Mouse (Mus musculus) hindbrain, embryonic 14.5 days (tissue): ENCODE results near the gene Faf2. TPM values are rescaled to one million over a fixed set of nuclear protein-coding genes. Genes with fewer than 3 reads are reported as not detected.
A peak's percentile ranks its signal among the peaks of the same experiment; 100 is the strongest.

Experiments
- ATAC-seq: fragments of 200-750 bp; cut with Nextera tagmentation; 2 replicates; pipeline ENCODE4 v1.8.0; 2017; ENCODE audit warnings: moderate number of reproducible peaks, mild to moderate bottlenecking, moderate TSS enrichment, moderate library complexity; ENCODE audit not compliant: low FRiP score
- DNase-seq: peaks from one replicate; pipeline ENCODE4 v3.0.0-alpha.2; 2015; ENCODE audit warnings: low spot score
- H3K27ac ChIP-seq: fragments of 300-500 bp; sonication (generic); 2 replicates; pipeline ENCODE4 v1.5.1; 2014; ENCODE audit warnings: mild to moderate bottlenecking, moderate library complexity
- H3K27me3 ChIP-seq: fragments of 300-500 bp; sonication (generic); 2 replicates; pipeline ENCODE4 v1.6.1; 2014; ENCODE audit warnings: mild to moderate bottlenecking, low read length, mixed read lengths; ENCODE audit not compliant: control insufficient read depth, insufficient read depth
- H3K36me3 ChIP-seq: fragments of 300-500 bp; sonication (generic); replicated peaks from 2 replicates; pipeline ENCODE4 v1.6.1; 2014; ENCODE audit not compliant: control insufficient read depth, insufficient read depth
- H3K4me1 ChIP-seq: fragments of 300-500 bp; sonication (generic); replicated peaks from 2 replicates; pipeline ENCODE4 v1.6.1; 2014; ENCODE audit warnings: antibody characterized with exemption, low read length, mixed read lengths; ENCODE audit not compliant: control insufficient read depth, insufficient read depth
- H3K4me2 ChIP-seq: fragments of 300-500 bp; sonication (generic); replicated peaks from 2 replicates; pipeline ENCODE4 v1.6.1; 2014; ENCODE audit warnings: mild to moderate bottlenecking, moderate library complexity
- H3K4me3 ChIP-seq: fragments of 300-500 bp; sonication (generic); replicated peaks from 2 replicates; pipeline ENCODE4 v1.5.1; 2014; ENCODE audit warnings: mild to moderate bottlenecking, low read length
- H3K9ac ChIP-seq: fragments of 300-500 bp; sonication (generic); 2 replicates; pipeline ENCODE4 v1.6.1; 2014
- H3K9me3 ChIP-seq: fragments of 300-500 bp; sonication (generic); 2 replicates; pipeline ENCODE4 v1.6.1; 2016; ENCODE audit warnings: low read length; ENCODE audit not compliant: control insufficient read depth
- WGBS: fragments of 180-500 bp; shearing (Covaris S2); extraction: QIAGEN DNeasy Blood & Tissue Kit; methylation state at CpG from one replicate; pipeline ENCODE4 v1.1.7; 2014; 5-methylcytosine and 5-hydroxymethylcytosine counted together
- polyA plus RNA-seq: library from polyadenylated mRNA; unstranded; fragments of >200 nt; fragmentation: Nextera tagmentation; extraction: Ambion mirVana; gene quantifications from 2 replicates; pipeline ENCODE4 v1.2.1, GENCODE M21; 2014

Faf2 gene
- polyA plus RNA-seq, 1 experiment from 2014 or later: 81.4 TPM

DNA sequence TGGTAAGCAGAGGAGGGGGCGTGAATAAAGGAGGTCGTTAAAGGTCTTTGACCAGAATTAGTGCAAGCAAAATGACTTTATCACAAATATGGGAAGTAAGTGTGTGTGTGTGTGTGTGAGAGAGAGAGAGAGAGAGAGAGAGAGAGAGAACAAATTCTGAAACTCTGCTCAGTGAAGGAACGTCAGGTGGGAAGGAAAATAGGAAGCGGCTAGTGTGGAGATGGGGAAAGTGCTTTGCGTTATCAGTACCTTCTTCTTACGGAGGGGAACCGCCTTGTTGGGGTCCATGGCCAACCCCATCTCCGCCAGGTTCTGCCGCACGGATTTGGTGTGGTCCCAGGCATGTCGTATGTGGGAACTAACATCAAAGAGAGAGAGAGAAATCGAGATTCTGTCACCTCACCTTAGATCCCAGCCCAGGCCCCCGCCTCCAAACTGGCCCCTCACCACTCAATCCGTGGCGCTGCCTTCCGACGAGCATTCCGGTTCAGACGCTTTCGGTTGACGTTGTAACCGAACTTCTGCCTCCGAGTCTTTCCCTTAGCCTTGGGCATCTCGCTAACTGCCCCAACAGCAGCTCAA is 32.1 kb upstream of the Faf2 start:
- ATAC-seq (no peak), DNase-seq (no peak)
- WGBS: 2% methylated on average over 24 of the region's 24 CpGs
- H3K27ac ChIP-seq: no peak overlapping the region
- peaks cover 49% of the 10 kb centered on the region for H3K36me3 ChIP-seq
- peak overlapping the region; percentile 64 for H3K4me3 ChIP-seq
- peaks cover 23% of the 10 kb centered on the region for H3K4me1 ChIP-seq
- peak overlapping the region; percentile 80 for H3K9ac ChIP-seq
- H3K4me2 ChIP-seq: peak overlapping the region; percentile 70
- no peaks in the 10 kb centered on the region for H3K27me3 ChIP-seq
- no peaks in the 10 kb centered on the region for H3K9me3 ChIP-seq

- DNase-seq: peak; percentile 98
- ATAC-seq: peak; percentile 96
- peak within 1 kb of the TSS; percentile 64 for H3K4me3 ChIP-seq
- peak within 1 kb of the TSS; percentile 80 for H3K9ac ChIP-seq
- peak within 1 kb of the TSS; percentile 70 for H3K4me2 ChIP-seq
- H3K4me1 ChIP-seq: peaks cover 23% of the 10 kb centered on the region
- peak within 1 kb of the TSS; percentile 92 for H3K27ac ChIP-seq
- WGBS: under 1% methylated on average over 51 of the region's 51 CpGs
- no peaks in the 10 kb centered on the region for H3K27me3 ChIP-seq
- peaks cover 48% of the 10 kb centered on the region for H3K36me3 ChIP-seq
- H3K9me3 ChIP-seq: no peaks in the 10 kb centered on the region
Observed at GRCm38 (mm10) chr13:54589996-54590951, 31.3 kb upstream of the Faf2 start, which contains the start of the genes Nop16 and Higd2a. TSS of gene Nop16 (minus strand) at chr13:54590090. TSS of gene Higd2a (plus strand) at chr13:54590207.

- peaks cover 51% of the 10 kb centered on the region for H3K36me3 ChIP-seq
- H3K4me1 ChIP-seq: peaks cover 23% of the 10 kb centered on the region
- peak overlapping the region; percentile 64; the same call in 1 of the 2 replicates for H3K4me3 ChIP-seq
Observed at GRCm38 (mm10) chr13:54591776-54592356, 29.7 kb upstream of the Faf2 start.

DNA sequence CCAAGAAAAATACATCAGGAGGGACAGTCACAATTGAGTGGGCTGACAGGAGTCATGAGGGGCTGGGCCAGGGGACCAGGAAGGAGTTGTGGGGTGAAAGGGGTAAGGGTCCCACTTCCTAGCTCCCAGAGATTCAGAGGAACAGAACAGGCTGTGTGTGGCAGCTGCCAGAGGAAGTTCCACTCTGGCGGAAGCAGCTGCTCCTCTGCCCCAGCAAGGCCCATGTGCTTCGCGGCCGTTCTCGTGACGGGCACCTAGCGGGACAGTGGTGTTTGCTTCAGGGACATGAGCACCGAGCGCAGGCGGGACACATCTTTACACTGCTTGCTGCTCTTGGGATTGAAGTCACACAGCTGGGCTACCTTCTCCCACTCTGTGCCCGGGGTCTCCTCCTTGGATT is 28.0 kb upstream of the Faf2 start:
- H3K4me1 ChIP-seq: peaks cover 23% of the 10 kb centered on the region
- H3K9ac ChIP-seq: no peak overlapping the region
- H3K4me3 ChIP-seq: no peak overlapping the region
- no peak for DNase-seq
- H3K27me3 ChIP-seq: no peaks in the 10 kb centered on the region
- H3K4me2 ChIP-seq: no peak overlapping the region
- ATAC-seq: no peak
- no peak overlapping the region for H3K27ac ChIP-seq
- H3K36me3 ChIP-seq: peaks cover 53% of the 10 kb centered on the region
- WGBS: 88% methylated on average over 11 of the region's 11 CpGs
- H3K9me3 ChIP-seq: no peaks in the 10 kb centered on the region

More at GRCm38 (mm10) chr13:54591776-54592356, 29.7 kb upstream of the Faf2 start:
- Histone ChIP-seq H3K27ac (no peak overlapping the region), H3K27me3 (no peaks in the 10 kb centered on the region), H3K9me3 (no peaks in the 10 kb centered on the region), H3K4me2 (peak overlapping the region; percentile 70), H3K9ac (peak overlapping the region; percentile 16; the same call in 1 of the 2 replicates)
- ATAC-seq: no peak
- 94% methylated on average over 8 of the region's 8 CpGs for WGBS
- no peak for DNase-seq

GRCm38 (mm10) chr13:54596107-54596690 is 25.4 kb upstream of the Faf2 start:
- H3K4me3 ChIP-seq: no peak overlapping the region
- no peak for ATAC-seq
- no peak overlapping the region for H3K4me2 ChIP-seq
- H3K27ac ChIP-seq: no peak overlapping the region
- DNase-seq: no peak
- H3K27me3 ChIP-seq: no peaks in the 10 kb centered on the region
- WGBS: 79% methylated on average over 8 of the region's 8 CpGs
- peaks cover 62% of the 10 kb centered on the region for H3K36me3 ChIP-seq
- H3K9ac ChIP-seq: no peak overlapping the region
- H3K4me1 ChIP-seq: peaks cover 10% of the 10 kb centered on the region
- H3K9me3 ChIP-seq: no peaks in the 10 kb centered on the region

DNA sequence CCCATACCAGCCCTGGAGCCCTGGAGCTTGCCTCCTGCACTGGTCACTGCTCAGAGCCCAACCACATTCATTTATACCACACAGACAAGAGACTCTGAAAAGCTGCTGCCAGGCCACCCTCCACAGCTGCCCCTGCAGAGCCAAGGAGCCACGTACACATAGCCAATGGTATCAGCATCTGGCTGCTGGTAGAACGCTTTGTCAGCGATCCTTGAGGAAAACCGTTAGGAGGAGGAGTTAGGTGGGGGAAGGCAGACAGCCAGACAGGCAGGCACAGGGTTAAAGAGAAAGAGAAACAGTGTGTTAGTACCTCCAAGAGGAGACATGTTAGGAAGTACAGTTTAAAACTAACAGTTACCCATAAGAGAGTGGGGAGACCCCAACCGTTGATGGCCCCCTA is 24.7 kb upstream of the Faf2 start:
- Histone ChIP-seq H3K4me1 (peaks cover 3% of the 10 kb centered on the region), H3K27me3 (no peaks in the 10 kb centered on the region), H3K36me3 (peaks cover 62% of the 10 kb centered on the region), H3K4me2 (no peak overlapping the region), H3K9ac (no peak overlapping the region), H3K4me3 (no peak overlapping the region), H3K27ac (no peak overlapping the region), H3K9me3 (no peaks in the 10 kb centered on the region)
- 67% methylated on average over 5 of the region's 5 CpGs for WGBS
- ATAC-seq (no peak), DNase-seq (no peak)

GRCm38 (mm10) chr13:54598622-54599143 is 22.9 kb upstream of the Faf2 start:
- 92% methylated on average over 12 of the region's 12 CpGs for WGBS
- H3K27me3 ChIP-seq: no peaks in the 10 kb centered on the region
- ATAC-seq (no peak), DNase-seq (no peak)
- H3K9ac ChIP-seq: no peak overlapping the region
- no peaks in the 10 kb centered on the region for H3K4me1 ChIP-seq
- no peak overlapping the region for H3K4me2 ChIP-seq
- H3K4me3 ChIP-seq: no peak overlapping the region
- H3K27ac ChIP-seq: no peak overlapping the region
- no peaks in the 10 kb centered on the region for H3K9me3 ChIP-seq
- H3K36me3 ChIP-seq: peaks cover 56% of the 10 kb centered on the region

GRCm38 (mm10) chr13:54602639-54603111 is 18.9 kb upstream of the Faf2 start:
- no peak for DNase-seq
- 67% methylated on average over 3 of the region's 3 CpGs for WGBS
- Histone ChIP-seq H3K9ac (no peak overlapping the region), H3K27ac (no peak overlapping the region), H3K4me2 (no peak overlapping the region), H3K4me1 (no peaks in the 10 kb centered on the region), H3K27me3 (no peaks in the 10 kb centered on the region), H3K36me3 (peaks cover 29% of the 10 kb centered on the region), H3K9me3 (no peaks in the 10 kb centered on the region), H3K4me3 (no peak overlapping the region)
- no peak for ATAC-seq
